Mouse (Mus musculus): ENCODE measurements around the gene Pawr. TPM values are rescaled to one million over a fixed set of nuclear protein-coding genes. Genes with fewer than 3 reads are reported as not detected.

Gene Pawr
- total and polyA plus RNA-seq, 2 experiments from 2014 or later, result 2.3 to 5.1 TPM

GRCm38 (mm10) chr10:108328356-108328755 is 3.6 kb upstream of the Pawr start:
- TF ChIP-seq CTCF (IDR thresholded peaks at IDR 0.05), result no peak
- Histone ChIP-seq H3K27me3 (ENCODE audit: insufficient read depth, low read length) (no peaks in the 10 kb centered on the region), H3K4me1 (ENCODE audit: insufficient read depth, low read length) (no peaks in the 10 kb centered on the region; the same call in 1 of the 2 replicates), H3K9me3 (ENCODE audit: low read length) (no peaks in the 10 kb centered on the region), H3K4me3 (ENCODE audit: low read depth, low read length) (no peak overlapping the region), H3K9ac (replicated peaks; ENCODE audit: low read length, poor library complexity, severe bottlenecking) (no peak overlapping the region), H3K4me2 (ENCODE audit: low read depth, low read length, poor library complexity, severe bottlenecking) (no peak overlapping the region), H3K27ac (ENCODE audit: low read depth, low read length) (no peak overlapping the region), H3K36me3 (ENCODE audit: insufficient read depth, low read length) (no peaks in the 10 kb centered on the region)
- DNase-seq (ENCODE audit: low spot score), result no peak
- WGBS, result 91% methylated on average over 7 of the region's 7 CpGs
- ATAC-seq (ENCODE audit: low FRiP score), result no peak

- H3K9ac ChIP-seq (replicated peaks; ENCODE audit: low read length, poor library complexity, severe bottlenecking), result no peak overlapping the region
- no peaks in the 10 kb centered on the region for H3K9me3 ChIP-seq (ENCODE audit: low read length)
- 90% methylated on average over 12 of the region's 12 CpGs for WGBS
- H3K4me3 ChIP-seq (ENCODE audit: low read depth, low read length), result no peak overlapping the region
- no peaks in the 10 kb centered on the region for H3K36me3 ChIP-seq (ENCODE audit: insufficient read depth, low read length)
- no peak for TF ChIP-seq CTCF (IDR thresholded peaks at IDR 0.05)
- ATAC-seq (ENCODE audit: low FRiP score) (no peak), DNase-seq (ENCODE audit: low spot score) (no peak)
- no peak overlapping the region for H3K4me2 ChIP-seq (ENCODE audit: low read depth, low read length, poor library complexity, severe bottlenecking)
- no peaks in the 10 kb centered on the region; the same call in 1 of the 2 replicates for H3K4me1 ChIP-seq (ENCODE audit: insufficient read depth, low read length)
- no peaks in the 10 kb centered on the region for H3K27me3 ChIP-seq (ENCODE audit: insufficient read depth, low read length)
- no peak overlapping the region for H3K27ac ChIP-seq (ENCODE audit: low read depth, low read length)
Observed at GRCm38 (mm10) chr10:108328983-108329382, 2.9 kb upstream of the Pawr start.

- no peaks in the 10 kb centered on the region for H3K36me3 ChIP-seq (ENCODE audit: insufficient read depth, low read length)
- no peaks in the 10 kb centered on the region for H3K27me3 ChIP-seq (ENCODE audit: insufficient read depth, low read length)
- H3K9me3 ChIP-seq (ENCODE audit: low read length), result no peaks in the 10 kb centered on the region
- DNase-seq (ENCODE audit: low spot score) (no peak), ATAC-seq (ENCODE audit: low FRiP score) (no peak)
- H3K9ac ChIP-seq (replicated peaks; ENCODE audit: low read length, poor library complexity, severe bottlenecking), result no peak overlapping the region
- no peak overlapping the region for H3K4me3 ChIP-seq (ENCODE audit: low read depth, low read length)
- H3K27ac ChIP-seq (ENCODE audit: low read depth, low read length), result no peak overlapping the region
- 87% methylated on average over 5 of the region's 5 CpGs for WGBS
- H3K4me1 ChIP-seq (ENCODE audit: insufficient read depth, low read length), result no peaks in the 10 kb centered on the region; the same call in 1 of the 2 replicates
- no peak overlapping the region for H3K4me2 ChIP-seq (ENCODE audit: low read depth, low read length, poor library complexity, severe bottlenecking)
- TF ChIP-seq CTCF (IDR thresholded peaks at IDR 0.05), result no peak
Observed at GRCm38 (mm10) chr10:108329771-108330170, 2.1 kb upstream of the Pawr start.

- ATAC-seq (ENCODE audit: low FRiP score) (no peak), DNase-seq (ENCODE audit: low spot score) (no peak)
- WGBS, result 8% methylated on average over 10 of the region's 10 CpGs
- Histone ChIP-seq H3K4me2 (ENCODE audit: low read depth, low read length, poor library complexity, severe bottlenecking) (peak overlapping the region; percentile 100), H3K36me3 (ENCODE audit: insufficient read depth, low read length) (no peaks in the 10 kb centered on the region), H3K27ac (ENCODE audit: low read depth, low read length) (no peak overlapping the region), H3K9me3 (ENCODE audit: low read length) (no peaks in the 10 kb centered on the region), H3K4me1 (ENCODE audit: insufficient read depth, low read length) (no peaks in the 10 kb centered on the region; the same call in 1 of the 2 replicates), H3K9ac (replicated peaks; ENCODE audit: low read length, poor library complexity, severe bottlenecking) (no peak overlapping the region), H3K4me3 (ENCODE audit: low read depth, low read length) (no peak overlapping the region; the same call in 1 of the 2 replicates), H3K27me3 (ENCODE audit: insufficient read depth, low read length) (no peaks in the 10 kb centered on the region)
- TF ChIP-seq CTCF (IDR thresholded peaks at IDR 0.05), result no peak
Observed at GRCm38 (mm10) chr10:108330964-108331363, 957 bp upstream of the Pawr start.

- H3K27me3 ChIP-seq (ENCODE audit: insufficient read depth, low read length), result no peaks in the 10 kb centered on the region
- WGBS, result 1% methylated on average over 101 of the region's 129 CpGs
- peak; percentile 68 for ATAC-seq (ENCODE audit: low FRiP score)
- H3K36me3 ChIP-seq (ENCODE audit: insufficient read depth, low read length), result no peaks in the 10 kb centered on the region
- peak overlapping the region; percentile 100 for H3K4me2 ChIP-seq (ENCODE audit: low read depth, low read length, poor library complexity, severe bottlenecking)
- H3K4me1 ChIP-seq (ENCODE audit: insufficient read depth, low read length), result no peaks in the 10 kb centered on the region; the same call in 1 of the 2 replicates
- peak; percentile 53 for DNase-seq (ENCODE audit: low spot score)
- no peak overlapping the region for H3K27ac ChIP-seq (ENCODE audit: low read depth, low read length)
- H3K9me3 ChIP-seq (ENCODE audit: low read length), result no peaks in the 10 kb centered on the region
- peak overlapping the region; percentile 42 for H3K9ac ChIP-seq (replicated peaks; ENCODE audit: low read length, poor library complexity, severe bottlenecking)
- H3K4me3 ChIP-seq (ENCODE audit: low read depth, low read length), result peak overlapping the region; percentile 51
- TF ChIP-seq CTCF (IDR thresholded peaks at IDR 0.05), result peak; percentile 38; the same call in 1 of the 2 replicates
Observed at GRCm38 (mm10) chr10:108332571-108333541, 935 bp downstream of the Pawr start.

GRCm38 (mm10) chr10:108333642-108334041 is 1.7 kb downstream of the Pawr start:
- 6% methylated on average over 12 of the region's 12 CpGs for WGBS
- no peak overlapping the region for H3K9ac ChIP-seq (replicated peaks; ENCODE audit: low read length, poor library complexity, severe bottlenecking)
- H3K36me3 ChIP-seq (ENCODE audit: insufficient read depth, low read length), result no peaks in the 10 kb centered on the region
- H3K4me2 ChIP-seq (ENCODE audit: low read depth, low read length, poor library complexity, severe bottlenecking), result peak overlapping the region; percentile 100
- H3K9me3 ChIP-seq (ENCODE audit: low read length), result no peaks in the 10 kb centered on the region
- H3K4me1 ChIP-seq (ENCODE audit: insufficient read depth, low read length), result no peaks in the 10 kb centered on the region; the same call in 1 of the 2 replicates
- peak overlapping the region; percentile 51 for H3K4me3 ChIP-seq (ENCODE audit: low read depth, low read length)
- TF ChIP-seq CTCF (IDR thresholded peaks at IDR 0.05), result no peak
- no peak for DNase-seq (ENCODE audit: low spot score)
- ATAC-seq (ENCODE audit: low FRiP score), result no peak
- no peaks in the 10 kb centered on the region for H3K27me3 ChIP-seq (ENCODE audit: insufficient read depth, low read length)
- H3K27ac ChIP-seq (ENCODE audit: low read depth, low read length), result no peak overlapping the region

All from midbrain, postnatal 0 days (tissue).